Mouse (Mus musculus) kidney, embryonic 16.5 days (tissue): Measurements from ENCODE around the gene Gm16253. TPM values are rescaled to one million over a fixed set of nuclear protein-coding genes. Genes with fewer than 3 reads are reported as not detected.

Experiments used
- ATAC-seq: fragments of 200-750 bp; cut with Nextera tagmentation; 2 replicates; pipeline ENCODE4 v1.8.0; 2017; ENCODE audit warnings: moderate TSS enrichment; ENCODE audit not compliant: low FRiP score, low TSS enrichment
- H3K27ac ChIP-seq: fragments of 300-500 bp; sonication (generic); 2 replicates; pipeline ENCODE4 v1.5.1; 2014; ENCODE audit warnings: low read length
- H3K27me3 ChIP-seq: fragments of 300-500 bp; sonication (generic); 2 replicates; pipeline ENCODE4 v1.6.1; 2014; ENCODE audit warnings: low read length, control low read depth, mixed read lengths; ENCODE audit not compliant: insufficient read depth
- H3K36me3 ChIP-seq: fragments of 300-500 bp; sonication (generic); 2 replicates; pipeline ENCODE4 v1.6.1; 2014; ENCODE audit warnings: low read length, control low read depth, mixed read lengths; ENCODE audit not compliant: insufficient read depth
- H3K4me1 ChIP-seq: fragments of 300-500 bp; sonication (generic); 2 replicates; pipeline ENCODE4 v1.6.1; 2014; ENCODE audit warnings: low read length, control low read depth, mixed read lengths; ENCODE audit not compliant: insufficient read depth
- H3K4me2 ChIP-seq: fragments of 300-500 bp; sonication (generic); replicated peaks from 2 replicates; pipeline ENCODE4 v1.6.1; 2014; ENCODE audit warnings: low read depth, low read length
- H3K4me3 ChIP-seq: fragments of 300-500 bp; sonication (generic); 2 replicates; pipeline ENCODE4 v1.5.1; 2014; ENCODE audit warnings: mild to moderate bottlenecking, low read length
- H3K9ac ChIP-seq: fragments of 300-500 bp; sonication (generic); replicated peaks from 2 replicates; pipeline ENCODE4 v1.6.1; 2014; ENCODE audit warnings: low read length
- H3K9me3 ChIP-seq: fragments of 300-500 bp; sonication (generic); 2 replicates; pipeline ENCODE4 v1.6.1; 2016; ENCODE audit warnings: low read length, control low read depth
- WGBS: fragments of 180-500 bp; shearing (Covaris S2); extraction: QIAGEN DNeasy Blood & Tissue Kit; methylation state at CpG from one replicate; pipeline ENCODE4 v1.1.7; 2014; 5-methylcytosine and 5-hydroxymethylcytosine counted together
- polyA plus RNA-seq: library from polyadenylated mRNA; unstranded; fragments of >200 nt; fragmentation: Nextera tagmentation; extraction: Ambion mirVana; gene quantifications from 2 replicates; pipeline ENCODE4 v1.2.1, GENCODE M21; 2015

Gm16253 gene
- 1.3 TPM in 2 replicates for polyA plus RNA-seq

DNA sequence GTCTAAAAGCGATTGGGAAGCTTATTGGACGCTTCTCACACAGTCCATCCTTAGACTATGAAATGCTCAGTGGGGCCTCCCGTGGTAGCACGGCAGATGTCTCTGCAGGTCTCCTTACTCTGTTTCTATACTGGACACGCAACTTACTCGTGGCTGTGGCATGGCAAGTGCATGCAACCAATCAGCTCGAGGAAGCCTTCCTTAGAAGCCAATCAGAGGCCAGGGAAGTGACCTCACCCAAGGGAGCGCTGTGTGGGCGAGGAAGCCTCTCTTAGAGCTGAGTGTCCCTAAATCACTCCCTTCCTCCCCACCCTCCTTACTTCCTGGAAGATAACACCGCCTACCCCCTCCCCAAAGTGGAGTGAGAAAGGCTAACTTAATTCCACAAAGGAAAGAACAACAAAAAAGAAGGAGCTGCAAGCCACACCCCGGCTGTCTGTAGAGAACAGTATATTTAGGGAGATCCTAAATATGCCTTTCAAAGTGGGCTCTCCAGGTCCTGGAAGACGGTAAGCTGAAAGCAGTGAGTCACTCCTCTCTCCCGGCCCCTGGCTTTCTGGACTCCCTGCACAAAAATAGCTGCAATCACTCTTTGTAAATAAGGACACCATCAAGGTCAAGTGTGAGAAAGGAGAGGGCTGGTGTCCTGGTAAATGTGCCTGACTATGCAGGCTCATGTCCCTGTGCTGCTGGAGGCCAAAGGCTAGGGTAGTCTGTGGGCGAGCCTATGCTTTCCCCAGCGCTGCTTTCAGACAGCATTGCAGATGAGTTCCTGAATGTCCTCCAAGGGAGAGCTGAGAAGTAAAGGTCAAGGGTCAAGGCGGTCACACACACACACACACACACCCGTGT, at the start of gene Gm16253:
Gene Gm16253, plus strand, starts transcription at position 295 of the 852 bp plus-strand sequence.
- H3K9me3 ChIP-seq = no peaks in the 10 kb centered on the region
- peak within 1 kb of the TSS; percentile 50 for H3K9ac ChIP-seq
- H3K4me3 ChIP-seq = peak within 1 kb of the TSS; percentile 14
- 7% methylated on average over 17 of the region's 17 CpGs for WGBS
- peak within 1 kb of the TSS; percentile 94 for H3K27ac ChIP-seq
- H3K27me3 ChIP-seq = no peaks in the 10 kb centered on the region; the same call in 1 of the 2 replicates
- 0 out of 2 replicates have a peak, but pooled peaks cover 2% of the 10 kb centered on the region for H3K36me3 ChIP-seq
- peak; percentile 91 for ATAC-seq
- H3K4me1 ChIP-seq = peaks cover 34% of the 10 kb centered on the region
- peak within 1 kb of the TSS; percentile 47 for H3K4me2 ChIP-seq

DNA sequence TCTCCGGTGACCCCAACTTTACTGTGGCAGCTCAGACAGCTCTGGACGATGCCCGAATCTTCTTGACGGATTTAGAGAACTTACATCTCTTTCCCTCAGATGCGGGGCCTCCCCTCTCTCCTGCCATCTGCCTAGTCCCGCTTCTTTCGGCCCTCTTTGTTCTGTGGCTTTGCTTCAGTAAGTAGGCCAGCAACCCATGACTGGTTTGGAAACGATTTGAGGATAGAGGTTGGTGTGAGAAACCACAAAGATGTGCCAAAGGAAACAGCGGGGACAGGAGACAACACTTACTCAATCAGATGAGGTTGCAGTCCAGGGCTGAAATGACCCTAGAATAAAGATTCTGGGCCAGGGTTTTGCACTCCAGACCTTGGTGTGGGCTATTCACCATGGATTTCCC, 48.3 kb upstream of the Gm16253 start:
- Histone ChIP-seq H3K4me1 (peaks cover 5% of the 10 kb centered on the region; the same call in 1 of the 2 replicates), H3K27me3 (peaks cover 40% of the 10 kb centered on the region), H3K9ac (no peak overlapping the region), H3K4me2 (no peak overlapping the region), H3K9me3 (no peaks in the 10 kb centered on the region), H3K36me3 (no peaks in the 10 kb centered on the region), H3K4me3 (no peak overlapping the region), H3K27ac (no peak overlapping the region)
- WGBS = 41% methylated on average over 9 of the region's 9 CpGs
- no peak for ATAC-seq

DNA sequence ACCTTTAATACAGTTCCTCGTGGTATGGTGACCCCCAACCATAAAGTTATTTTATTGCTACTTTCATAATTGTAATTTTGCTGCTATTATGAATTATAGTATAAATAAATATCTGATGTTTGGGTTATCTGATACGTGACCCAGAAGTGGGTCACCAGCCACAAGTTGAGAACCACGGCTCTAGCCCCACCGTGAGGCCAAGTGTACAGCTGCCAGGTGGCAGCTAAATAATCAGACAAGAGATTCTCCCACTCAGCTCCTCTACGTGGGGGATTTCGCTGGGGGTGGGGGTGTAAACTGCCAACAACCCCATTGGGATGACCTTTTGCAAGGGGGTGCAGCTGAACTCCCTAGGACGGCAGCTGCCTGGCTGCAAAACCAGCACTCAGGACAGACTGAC, 44.7 kb upstream of the Gm16253 start:
- no peaks in the 10 kb centered on the region for H3K36me3 ChIP-seq
- no peak overlapping the region for H3K4me2 ChIP-seq
- H3K27ac ChIP-seq = no peak overlapping the region
- H3K9ac ChIP-seq = no peak overlapping the region
- 48% methylated on average over 7 of the region's 7 CpGs for WGBS
- no peak overlapping the region for H3K4me3 ChIP-seq
- ATAC-seq = no peak
- no peaks in the 10 kb centered on the region for H3K9me3 ChIP-seq
- H3K27me3 ChIP-seq = peaks cover 24% of the 10 kb centered on the region
- peaks cover 5% of the 10 kb centered on the region; the same call in 1 of the 2 replicates for H3K4me1 ChIP-seq

DNA sequence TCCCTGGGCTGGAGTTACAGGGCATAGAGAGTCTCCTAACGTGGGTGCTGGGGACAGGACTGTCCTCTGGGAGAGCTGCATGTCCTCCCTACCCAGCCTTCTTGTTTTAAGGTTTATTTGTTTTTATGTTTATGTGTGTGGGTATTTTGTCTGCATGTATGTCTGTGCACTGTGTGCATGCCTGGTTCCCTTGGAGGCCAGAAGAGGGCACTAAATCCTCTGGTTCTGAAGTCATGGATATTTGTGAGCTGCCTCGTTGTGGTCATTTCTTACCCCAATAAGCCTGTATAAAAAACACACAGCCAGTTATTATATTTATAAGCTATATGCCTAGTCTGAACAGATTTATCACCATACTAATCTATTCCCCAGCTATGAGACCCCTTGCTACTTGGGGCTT, 42.5 kb upstream of the Gm16253 start:
- Histone ChIP-seq H3K4me2 (no peak overlapping the region), H3K27me3 (peaks cover 3% of the 10 kb centered on the region), H3K4me1 (no peaks in the 10 kb centered on the region), H3K36me3 (no peaks in the 10 kb centered on the region), H3K9me3 (no peaks in the 10 kb centered on the region), H3K4me3 (no peak overlapping the region), H3K9ac (no peak overlapping the region), H3K27ac (no peak overlapping the region)
- WGBS = 59% methylated on average over 2 of the region's 2 CpGs
- no peak for ATAC-seq

DNA sequence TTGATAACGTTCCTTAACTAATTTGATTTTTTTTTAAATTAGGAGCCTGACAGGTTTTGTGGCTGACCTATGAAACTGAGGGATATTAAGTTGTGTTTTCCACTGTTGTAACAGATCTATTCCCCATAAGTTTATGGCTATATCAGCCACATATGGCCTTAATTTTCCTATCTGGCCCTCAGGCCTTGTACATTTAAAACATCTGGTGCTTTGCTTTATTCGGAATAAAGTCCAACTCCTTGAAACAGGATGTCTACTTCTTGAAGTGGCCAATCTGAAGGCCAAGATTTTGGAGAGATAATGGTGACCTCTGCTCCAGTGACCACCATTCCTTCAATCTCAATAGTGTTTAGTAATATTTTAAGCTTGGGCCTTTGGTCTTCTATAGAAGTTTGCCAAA, 37.5 kb upstream of the Gm16253 start:
- no peak for ATAC-seq
- H3K27me3 ChIP-seq = no peaks in the 10 kb centered on the region
- H3K9me3 ChIP-seq = no peaks in the 10 kb centered on the region
- no peaks in the 10 kb centered on the region for H3K4me1 ChIP-seq
- no peak overlapping the region for H3K9ac ChIP-seq
- 63% methylated on average over 2 of the region's 2 CpGs for WGBS
- no peak overlapping the region for H3K4me3 ChIP-seq
- H3K4me2 ChIP-seq = no peak overlapping the region
- H3K27ac ChIP-seq = no peak overlapping the region
- H3K36me3 ChIP-seq = no peaks in the 10 kb centered on the region

DNA sequence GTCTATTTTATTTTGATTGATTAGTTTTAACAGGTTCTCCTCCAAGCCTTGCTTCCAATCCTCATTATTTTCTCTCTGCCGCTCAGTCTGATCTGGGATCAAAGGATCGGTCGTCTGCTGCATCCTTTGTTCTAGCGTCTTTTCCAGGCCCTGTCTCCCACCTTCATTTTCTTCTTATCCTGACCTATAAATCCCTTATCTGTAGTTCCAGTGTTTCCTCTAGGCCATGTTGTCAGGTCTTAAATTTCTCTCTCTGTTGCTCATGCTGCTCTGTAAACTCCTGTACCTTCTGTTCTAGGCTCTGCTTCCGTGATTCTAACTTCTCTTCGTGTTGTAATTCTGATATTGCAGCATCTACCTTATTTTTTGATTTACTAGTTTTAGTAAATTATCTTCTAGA, 36.0 kb upstream of the Gm16253 start:
- no peak for ATAC-seq
- 44% methylated on average over 6 of the region's 6 CpGs for WGBS
- no peaks in the 10 kb centered on the region for H3K4me1 ChIP-seq
- H3K9me3 ChIP-seq = no peaks in the 10 kb centered on the region
- no peaks in the 10 kb centered on the region for H3K27me3 ChIP-seq
- H3K4me3 ChIP-seq = no peak overlapping the region
- H3K9ac ChIP-seq = no peak overlapping the region
- no peaks in the 10 kb centered on the region for H3K36me3 ChIP-seq
- H3K27ac ChIP-seq = no peak overlapping the region
- H3K4me2 ChIP-seq = no peak overlapping the region

DNA sequence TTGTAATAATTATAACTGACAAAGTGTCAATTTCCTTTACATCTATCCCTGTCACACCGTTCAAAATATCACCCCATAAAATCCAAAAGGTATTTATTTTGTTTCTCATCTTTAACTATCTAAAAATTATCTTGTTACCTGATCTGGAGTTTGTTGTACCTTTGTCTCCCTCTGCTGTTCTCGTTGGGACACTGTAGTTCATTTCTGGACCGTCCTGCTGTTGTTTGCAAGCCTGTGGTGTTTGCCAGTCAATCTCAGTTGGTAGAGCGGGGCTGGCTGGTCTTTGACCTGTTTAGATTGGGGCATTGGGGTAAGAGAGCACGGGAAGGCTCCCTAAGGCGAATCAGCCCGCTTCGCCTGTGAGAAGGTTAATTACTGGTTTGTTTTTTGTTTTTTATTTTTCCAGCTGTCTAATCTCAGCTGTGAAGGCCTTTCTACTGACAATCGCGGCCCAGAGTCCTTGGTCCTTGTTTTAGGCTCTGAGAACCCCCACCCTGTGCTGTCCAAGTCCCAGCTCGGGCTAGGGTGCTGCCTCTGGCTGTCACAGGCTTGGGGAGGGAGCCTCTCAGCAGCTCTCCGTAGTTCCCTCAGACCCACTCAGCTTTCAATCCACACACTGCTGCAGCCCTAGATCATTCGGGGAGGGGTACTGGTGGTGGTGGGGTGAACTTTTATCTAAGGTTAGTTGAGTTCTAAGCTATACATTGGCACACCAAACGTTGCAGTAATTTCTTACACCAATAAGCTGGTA, 35.3 kb upstream of the Gm16253 start:
- no peak overlapping the region for H3K4me3 ChIP-seq
- no peaks in the 10 kb centered on the region for H3K4me1 ChIP-seq
- H3K4me2 ChIP-seq = no peak overlapping the region
- H3K27me3 ChIP-seq = no peaks in the 10 kb centered on the region
- no peaks in the 10 kb centered on the region for H3K36me3 ChIP-seq
- 21% methylated on average over 14 of the region's 14 CpGs for WGBS
- no peak for ATAC-seq
- H3K27ac ChIP-seq = no peak overlapping the region
- H3K9me3 ChIP-seq = no peaks in the 10 kb centered on the region
- H3K9ac ChIP-seq = no peak overlapping the region

DNA sequence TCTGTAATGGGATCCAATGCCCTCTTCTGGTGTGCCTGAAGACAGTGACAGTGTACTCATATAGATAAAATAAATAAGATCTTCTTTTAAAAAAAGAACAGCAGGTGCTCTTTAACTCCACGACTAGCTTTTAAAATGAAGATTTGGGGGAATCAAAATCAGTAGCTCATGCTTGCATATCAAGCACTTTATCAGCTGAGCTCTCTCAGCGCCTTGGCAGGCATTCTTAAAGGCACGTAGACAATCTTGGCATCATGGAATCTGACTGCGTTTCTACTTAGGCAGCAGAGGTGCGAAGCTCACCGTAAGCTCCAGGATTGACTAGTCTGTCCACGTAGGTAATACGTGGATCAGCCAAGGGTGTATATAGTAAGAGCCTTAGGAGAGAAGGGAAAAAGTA, 34.2 kb upstream of the Gm16253 start:
- no peaks in the 10 kb centered on the region for H3K36me3 ChIP-seq
- no peak overlapping the region for H3K4me2 ChIP-seq
- 79% methylated on average over 8 of the region's 8 CpGs for WGBS
- no peak for ATAC-seq
- H3K27me3 ChIP-seq = no peaks in the 10 kb centered on the region
- H3K4me3 ChIP-seq = no peak overlapping the region
- H3K9me3 ChIP-seq = no peaks in the 10 kb centered on the region
- no peak overlapping the region for H3K27ac ChIP-seq
- 0 out of 2 replicates have a peak, but pooled peaks cover under 1% of the 10 kb centered on the region for H3K4me1 ChIP-seq
- no peak overlapping the region for H3K9ac ChIP-seq

DNA sequence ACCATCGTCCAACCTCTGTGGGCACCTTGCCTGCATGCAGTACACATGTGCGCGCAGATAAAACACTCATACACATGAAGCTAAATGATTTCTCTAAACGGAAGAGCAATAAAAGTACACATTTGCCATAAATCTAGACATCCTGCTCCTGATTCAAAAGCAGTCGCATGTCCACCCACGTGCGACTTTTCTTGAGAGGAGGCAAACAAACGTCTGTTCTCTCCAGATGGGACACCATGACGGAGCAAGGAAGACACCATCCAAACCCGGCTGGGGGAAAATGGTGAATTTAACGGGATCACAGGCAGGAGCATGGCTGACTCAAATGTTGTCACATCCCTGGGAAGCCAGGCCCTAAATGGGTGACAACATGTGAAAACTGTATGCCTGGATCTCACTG, 33.4 kb upstream of the Gm16253 start:
- Histone ChIP-seq H3K27me3 (no peaks in the 10 kb centered on the region), H3K36me3 (no peaks in the 10 kb centered on the region), H3K9ac (no peak overlapping the region), H3K4me1 (0 out of 2 replicates have a peak, but pooled peaks cover 2% of the 10 kb centered on the region), H3K27ac (no peak overlapping the region), H3K4me2 (no peak overlapping the region), H3K4me3 (no peak overlapping the region), H3K9me3 (no peaks in the 10 kb centered on the region)
- WGBS = 71% methylated on average over 11 of the region's 11 CpGs
- ATAC-seq = no peak

DNA sequence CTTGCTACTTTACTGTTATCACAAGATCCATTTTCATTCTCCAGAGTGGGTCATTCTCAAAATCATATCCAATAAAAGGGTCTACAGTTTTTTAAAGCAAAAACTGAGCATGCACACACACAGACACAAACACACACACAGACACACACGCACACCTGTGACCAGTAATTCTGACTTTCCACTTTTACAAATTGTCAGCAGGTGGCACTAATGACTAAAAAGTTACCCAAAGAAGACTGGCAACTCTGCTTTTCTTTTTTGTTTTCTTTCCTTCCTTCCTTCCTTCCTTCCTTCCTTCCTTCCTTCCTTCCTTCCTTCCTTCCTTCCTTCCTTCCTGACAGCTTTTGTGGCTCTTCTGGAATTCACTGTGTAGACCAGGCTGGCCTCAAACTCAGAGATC, 31.2 kb upstream of the Gm16253 start:
- ATAC-seq = no peak
- H3K36me3 ChIP-seq = no peaks in the 10 kb centered on the region
- H3K27ac ChIP-seq = no peak overlapping the region
- H3K4me3 ChIP-seq = no peak overlapping the region
- no peaks in the 10 kb centered on the region for H3K27me3 ChIP-seq
- no peak overlapping the region for H3K9ac ChIP-seq
- no peak overlapping the region for H3K4me2 ChIP-seq
- 0 out of 2 replicates have a peak, but pooled peaks cover 2% of the 10 kb centered on the region for H3K4me1 ChIP-seq
- no peaks in the 10 kb centered on the region for H3K9me3 ChIP-seq
- 45% methylated on average over 1 of the region's 1 CpGs for WGBS
